Mouse (Mus musculus) cortical plate, adult 2 months (tissue): Measurements from ENCODE around the gene Rundc3a.

Experiments used
- CTCF ChIP-seq: fragments of 200-500 bp; IDR thresholded peaks from 2 replicates; pipeline ENCODE4 v1.5.1; 2011; ENCODE audit warnings: mild to moderate bottlenecking, control low read depth, low read length; ENCODE audit not compliant: insufficient read depth; ENCODE audit errors: extremely low read depth
- POLR2A ChIP-seq: fragments of 200-500 bp; IDR thresholded peaks from 2 replicates; pipeline ENCODE4 v1.6.1; 2011; ENCODE audit warnings: mild to moderate bottlenecking, low read length, control low read depth; ENCODE audit not compliant: insufficient read depth; ENCODE audit errors: extremely low read depth

GRCm38 (mm10) chr11:102445891-102446361, 52.7 kb downstream of the Rundc3a start:
- TF ChIP-seq CTCF, result no peak
- no peak for TF ChIP-seq POLR2A
